Mouse (Mus musculus): ENCODE results near the gene Calcoco2.
A peak's percentile ranks its signal among the peaks of the same experiment; 100 is the strongest.
"Not testable (repeated sequence)": the region's sequence is repeated elsewhere in the genome, so short reads cannot be mapped to it uniquely, and the experiment has no call there.

The Calcoco2 gene

GRCm38 (mm10) chr11:96111751-96112150 is at the start of gene Calcoco2:
Calcoco2 (minus strand) TSS chr11:96111964.
- DNase-seq, result no peak

DNA sequence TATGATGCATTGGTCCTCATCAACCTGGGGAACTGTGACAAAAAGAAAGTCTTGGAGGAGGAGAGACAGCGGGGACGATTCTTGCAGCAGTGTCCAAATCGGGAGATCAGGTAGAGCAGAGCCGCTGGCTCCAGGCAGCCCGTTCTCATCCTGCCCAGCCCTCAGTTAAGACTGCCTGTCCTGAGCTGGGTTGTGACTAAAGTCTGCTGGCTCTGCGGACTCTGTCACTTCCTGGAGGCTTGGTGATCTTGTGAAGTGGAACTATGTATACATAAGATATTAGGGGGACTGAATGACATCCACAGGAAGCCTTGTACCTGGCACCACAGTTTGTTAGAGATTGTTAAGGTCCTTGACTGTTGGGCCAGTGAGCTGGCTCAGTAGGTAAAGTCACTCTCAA is 35.7 kb upstream of the Calcoco2 start:
- DNase-seq, result no peak

DNA sequence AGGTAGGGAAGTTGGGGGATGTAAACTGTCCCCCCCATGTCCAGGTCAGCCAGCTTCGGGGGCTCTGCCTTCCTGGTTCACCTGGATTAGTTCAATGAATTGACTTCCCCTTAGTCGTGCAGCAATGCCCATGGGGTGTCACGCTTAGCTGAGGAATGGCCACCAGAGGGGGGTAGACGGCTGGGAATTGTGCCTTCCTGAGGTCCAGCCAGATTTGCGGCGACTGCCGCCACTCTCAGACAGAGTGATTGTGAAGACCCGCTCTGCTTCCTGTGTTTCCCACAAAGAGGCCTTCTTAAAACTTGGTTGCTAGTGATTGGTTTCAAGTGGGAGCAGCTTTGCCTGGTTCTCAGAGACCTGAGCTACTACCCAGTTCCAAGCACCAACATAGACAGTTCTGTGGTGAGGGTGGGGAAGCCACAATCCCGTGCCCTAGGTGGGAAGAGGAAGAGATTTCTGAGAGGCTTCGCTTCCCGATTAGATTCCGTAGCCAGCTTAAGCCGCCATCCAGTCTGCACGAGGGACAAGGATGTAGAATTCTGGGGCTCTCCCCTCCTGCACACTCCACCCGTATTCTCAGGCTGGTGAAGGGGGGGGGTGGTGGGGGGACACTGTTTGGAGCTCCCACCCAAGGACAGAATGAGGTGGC is 34.0 kb upstream of the Calcoco2 start:
- peak; percentile 88 for DNase-seq

- no peak for DNase-seq
Measured at GRCm38 (mm10) chr11:96143766-96144165, 32.0 kb upstream of the Calcoco2 start.

DNA sequence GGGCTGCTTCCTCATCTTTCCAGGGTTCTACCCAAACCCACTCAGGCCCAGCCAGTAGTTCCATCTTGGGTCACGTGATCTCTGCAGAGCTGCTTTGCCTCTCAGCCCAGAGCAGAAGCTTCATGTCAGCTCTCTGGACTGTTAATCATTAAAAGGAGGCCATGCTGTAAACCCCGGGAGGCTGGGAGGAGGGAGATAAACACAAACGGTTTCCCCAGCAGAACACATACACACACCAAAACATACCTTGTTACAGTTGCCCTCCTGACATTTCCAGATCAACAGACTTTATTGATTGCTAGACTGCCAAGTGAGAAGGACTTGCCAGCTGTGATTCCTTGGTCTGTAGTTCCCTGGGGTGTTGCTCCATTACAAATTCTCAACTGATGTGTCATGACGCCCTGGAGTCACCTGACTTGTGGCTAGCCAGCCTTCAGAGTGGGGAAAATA is 29.0 kb upstream of the Calcoco2 start:
- DNase-seq, result no peak

- DNase-seq, result no peak
Measured at GRCm38 (mm10) chr11:96135847-96136246, 24.1 kb upstream of the Calcoco2 start.

GRCm38 (mm10) chr11:96133239-96133865 is 21.6 kb upstream of the Calcoco2 start, which contains the start of gene Ttll6:
Ttll6 (plus strand) TSS chr11:96133786.
- no peak for DNase-seq

- DNase-seq, result no peak
Measured at GRCm38 (mm10) chr11:96130606-96131005, 18.8 kb upstream of the Calcoco2 start.

GRCm38 (mm10) chr11:96124052-96124914 is 12.5 kb upstream of the Calcoco2 start:
- peak; percentile 85 for DNase-seq

DNA sequence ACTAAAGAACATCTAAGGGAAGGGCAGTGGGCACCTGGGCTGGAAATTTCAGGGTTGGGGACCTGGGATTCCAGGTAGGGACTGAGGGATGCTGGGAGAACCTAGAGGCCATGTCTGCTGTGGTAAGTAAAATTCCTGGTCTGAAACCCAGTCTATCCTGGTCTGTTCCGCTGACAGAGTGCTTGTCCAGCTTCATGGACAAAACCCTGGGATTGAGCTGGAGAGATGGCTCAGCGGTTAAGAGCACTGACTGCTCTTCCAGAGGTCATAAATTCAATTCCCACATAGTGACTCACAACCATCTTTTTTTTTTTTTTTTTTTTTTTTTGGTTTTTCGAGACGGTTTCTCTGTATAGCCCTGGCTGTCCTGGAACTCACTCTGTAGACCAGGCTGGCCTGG is 11.0 kb upstream of the Calcoco2 start:
- DNase-seq, result not testable (repeated sequence)

- no peak for DNase-seq
Measured at GRCm38 (mm10) chr11:96119401-96119800, 7.6 kb upstream of the Calcoco2 start.

DNA sequence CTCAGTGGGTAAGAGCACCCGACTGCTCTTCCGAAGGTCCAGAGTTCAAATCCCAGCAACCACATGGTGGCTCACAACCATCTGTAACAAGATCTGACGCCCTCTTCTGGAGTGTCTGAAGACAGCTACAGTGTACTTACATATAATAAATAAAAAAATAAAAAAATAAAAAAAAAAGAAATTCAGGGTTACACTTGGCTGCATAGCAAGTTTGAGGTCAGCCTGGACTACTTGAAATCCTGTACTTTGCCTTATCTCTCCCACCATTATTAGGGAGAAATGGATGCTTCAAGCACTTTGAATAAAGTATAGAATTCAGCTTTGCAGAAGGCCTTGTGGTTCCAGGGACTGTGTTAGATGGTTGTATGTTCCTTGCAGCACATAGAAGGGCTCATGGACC is 5.2 kb upstream of the Calcoco2 start:
- not testable (repeated sequence) for DNase-seq

- DNase-seq, result no peak
Measured at GRCm38 (mm10) chr11:96116116-96116515, 4.4 kb upstream of the Calcoco2 start.

DNA sequence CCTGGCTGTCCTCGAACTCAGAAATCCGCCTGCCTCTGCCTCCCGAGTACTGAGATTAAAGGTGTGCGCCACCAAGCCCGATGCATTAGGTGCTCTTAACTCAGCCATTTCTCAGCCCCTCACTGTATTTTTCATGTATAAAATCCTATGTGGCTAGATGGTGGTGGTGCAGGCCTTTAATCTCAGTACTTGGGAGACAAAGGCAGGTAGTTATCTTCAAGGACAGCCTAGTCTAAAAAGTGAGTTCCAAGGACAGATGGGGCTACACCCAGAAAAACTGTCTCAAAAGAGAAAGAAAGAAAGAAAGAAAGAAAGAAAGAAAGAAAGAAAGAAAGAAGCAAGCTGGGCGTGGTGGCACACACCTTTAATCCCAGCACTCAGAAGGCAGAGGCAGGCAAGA is 3.7 kb upstream of the Calcoco2 start:
- DNase-seq, result no peak

DNA sequence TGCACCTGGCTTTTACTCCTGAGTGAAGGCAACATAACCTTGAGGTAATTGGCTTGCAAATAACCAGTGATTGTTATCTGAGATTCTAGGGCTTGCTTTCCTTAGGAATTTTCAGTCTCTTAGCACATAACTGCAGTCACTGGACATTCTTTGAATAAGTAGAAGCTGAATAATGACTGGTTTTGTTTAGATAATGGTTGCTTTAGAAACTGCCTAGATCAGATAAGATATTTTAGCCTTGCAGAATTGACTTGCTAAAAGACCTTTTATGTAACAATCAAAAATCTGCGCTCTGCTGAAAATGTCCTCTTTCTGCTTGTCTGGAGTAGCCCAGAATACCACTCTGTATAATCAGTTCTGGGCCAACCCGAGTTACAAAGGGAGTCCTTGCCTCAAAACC is 2.3 kb upstream of the Calcoco2 start:
- DNase-seq, result no peak

DNA sequence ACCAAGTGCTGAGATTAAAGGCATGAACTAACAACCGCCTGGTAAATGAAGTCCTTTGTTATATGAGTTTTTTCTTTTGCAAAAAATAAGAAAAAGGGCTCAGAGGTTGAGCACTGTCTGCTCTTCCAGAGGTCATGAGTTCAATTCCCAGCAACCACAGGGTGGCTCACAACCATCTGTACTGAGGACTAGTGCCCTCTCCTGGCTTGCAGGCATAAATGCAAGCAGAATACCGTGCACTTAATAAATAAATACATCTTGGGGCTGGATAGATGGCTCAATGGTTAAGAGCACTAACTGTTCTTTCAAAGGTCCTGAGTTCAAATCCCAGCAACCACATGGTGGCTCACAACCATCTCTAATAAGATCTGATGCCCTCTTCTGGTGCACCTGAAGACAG is 814 bp downstream of the Calcoco2 start:
- not testable (repeated sequence) for DNase-seq

DNA sequence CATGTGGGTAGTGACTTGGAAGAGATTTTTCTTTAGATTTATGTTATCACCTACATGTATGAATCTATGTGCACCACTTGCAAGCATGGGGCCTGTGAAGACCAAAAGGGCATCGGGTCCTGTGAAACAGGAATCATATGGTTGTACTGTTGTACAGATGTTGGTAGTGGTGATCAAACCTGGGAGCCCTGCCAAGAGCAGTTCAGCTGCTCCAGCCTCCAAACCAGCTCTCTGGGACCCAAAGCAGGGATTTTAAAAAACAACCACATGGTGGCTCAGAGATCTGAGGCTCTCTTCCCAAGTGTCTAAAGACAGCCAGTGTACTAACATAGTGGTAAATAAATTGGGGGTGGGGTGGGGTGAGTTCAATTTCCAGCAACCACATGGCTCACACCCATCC is 3.4 kb downstream of the Calcoco2 start:
- DNase-seq, result no peak

GRCm38 (mm10) chr11:96093361-96093760 is 18.4 kb downstream of the Calcoco2 start:
- no peak for DNase-seq

- DNase-seq, result no peak
Measured at GRCm38 (mm10) chr11:96092674-96093291, 19.0 kb downstream of the Calcoco2 start.

- no peak for DNase-seq
Measured at GRCm38 (mm10) chr11:96091073-96091472, 20.7 kb downstream of the Calcoco2 start.

DNA sequence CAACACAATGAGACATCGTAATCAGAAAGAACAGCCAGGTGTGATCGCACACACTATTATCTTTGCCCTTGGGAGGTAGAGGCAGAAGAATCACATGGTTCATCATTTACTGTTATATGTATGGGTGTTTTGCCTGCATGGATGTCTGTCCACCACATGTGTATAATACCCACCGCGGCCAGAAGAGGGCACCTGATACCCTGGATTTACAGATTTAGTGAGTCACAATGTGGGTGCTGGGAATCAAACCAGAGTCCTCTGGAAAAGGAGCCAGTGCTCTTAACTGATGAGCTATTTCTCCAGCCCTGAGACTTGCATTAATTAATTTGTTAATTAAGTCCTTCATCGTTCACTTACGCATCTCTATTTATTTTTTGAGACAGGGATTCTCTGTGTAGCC is 23.8 kb downstream of the Calcoco2 start:
- DNase-seq, result no peak

GRCm38 (mm10) chr11:96082682-96083081 is 29.1 kb downstream of the Calcoco2 start:
- DNase-seq, result no peak

- no peak for DNase-seq
Measured at GRCm38 (mm10) chr11:96080736-96081135, 31.0 kb downstream of the Calcoco2 start.

Measured in heart, adult 11 months (tissue).